Mouse (Mus musculus) liver, embryonic 14.5 days (tissue): ENCODE measurements at regions not wholly inside any gene's neighbourhood (a gene's known extent, or its start where the extent isn't known, plus 50 kb on each side); places are given as distances from the start of the nearest gene placed in this dataset.

Experiments used
- CTCF ChIP-seq: IDR thresholded peaks from 2 replicates; pipeline ENCODE4 v1.5.1; 2016; ENCODE audit warnings: antibody characterized with exemption, low read depth, control low read depth
- EP300 ChIP-seq: IDR thresholded peaks from 2 replicates; pipeline ENCODE4 v1.6.1; 2016; ENCODE audit warnings: antibody characterized with exemption, low read depth

DNA sequence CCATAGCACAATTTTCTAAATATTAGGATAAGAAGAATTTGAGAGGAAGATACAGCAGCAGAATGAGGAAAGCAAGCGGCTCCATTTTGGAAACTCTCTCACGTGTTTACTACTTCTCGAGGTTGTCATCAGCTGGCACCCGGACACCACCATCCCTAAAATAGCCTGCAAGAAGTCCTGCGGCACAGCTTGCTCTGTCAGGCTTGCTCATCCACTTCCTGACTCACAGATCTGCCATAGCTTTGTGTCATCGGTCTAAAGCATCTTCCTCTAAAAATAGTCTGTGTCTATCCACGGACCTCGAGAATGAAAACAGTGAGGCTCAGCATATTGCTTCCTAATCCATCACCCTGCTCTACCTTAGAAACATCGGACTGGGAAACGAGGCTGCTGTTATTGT, 222.3 kb upstream of the Gm11114 start:
- no peak for TF ChIP-seq EP300
- no peak for TF ChIP-seq CTCF
